Mouse (Mus musculus) thymus, postnatal 4 days (tissue): ENCODE measurements around the gene Prdx6.
"Not testable (repeated sequence)": the region's sequence is repeated elsewhere in the genome, so short reads cannot be mapped to it uniquely, and the experiment has no call there.

ENCODE experiments used
- DNase-seq: peaks from one replicate; pipeline ENCODE4 v3.0.0; 2021

Prdx6 gene

DNA sequence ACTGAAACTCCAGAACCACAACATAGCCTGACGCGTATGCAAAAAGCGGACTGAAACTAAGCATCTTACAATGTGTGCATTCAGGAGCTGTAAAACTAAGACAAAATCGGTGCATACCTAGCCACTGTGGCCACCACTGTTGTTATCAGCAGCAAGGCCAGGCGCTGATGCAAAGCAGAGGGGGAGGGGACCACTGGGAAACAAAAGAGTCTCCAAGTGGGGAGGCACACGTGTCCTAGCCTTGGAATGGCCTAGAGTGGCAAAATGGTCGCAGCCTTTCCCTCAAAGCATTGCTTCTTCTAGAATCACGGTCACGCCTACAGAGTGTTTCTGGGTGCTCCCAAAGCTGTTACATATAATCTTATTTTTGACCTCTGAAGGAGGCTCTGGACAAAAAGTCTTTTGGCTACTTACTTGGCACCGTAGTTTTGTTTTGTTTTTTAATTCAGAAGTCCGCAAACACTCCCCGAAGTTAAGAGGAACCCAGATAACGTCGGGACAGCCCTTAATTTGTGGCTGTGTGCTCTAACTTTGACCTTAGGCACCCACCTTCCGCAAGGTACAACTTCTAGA lies 902 bp downstream of the Prdx6 start:
- peak; percentile 28 for DNase-seq

DNA sequence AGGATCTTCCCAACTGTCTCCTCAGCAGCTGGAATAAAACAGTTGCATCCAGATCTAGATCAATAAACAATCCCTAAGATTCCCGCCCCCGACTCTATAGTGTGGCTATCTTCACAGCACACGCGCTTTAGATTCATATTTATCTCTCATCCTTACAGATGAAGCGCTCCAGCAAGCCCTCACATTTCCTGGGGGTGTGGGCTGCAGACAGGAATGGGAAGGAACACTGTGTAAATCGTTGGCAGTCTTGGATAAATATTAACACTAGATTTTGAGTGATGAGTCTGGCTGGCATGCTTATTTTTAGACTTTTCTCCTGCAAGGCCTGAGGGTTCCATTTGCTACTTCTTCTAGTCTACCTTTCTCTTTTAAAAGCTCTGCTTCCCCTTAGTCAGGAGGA lies 1.6 kb downstream of the Prdx6 start:
- no peak for DNase-seq

DNA sequence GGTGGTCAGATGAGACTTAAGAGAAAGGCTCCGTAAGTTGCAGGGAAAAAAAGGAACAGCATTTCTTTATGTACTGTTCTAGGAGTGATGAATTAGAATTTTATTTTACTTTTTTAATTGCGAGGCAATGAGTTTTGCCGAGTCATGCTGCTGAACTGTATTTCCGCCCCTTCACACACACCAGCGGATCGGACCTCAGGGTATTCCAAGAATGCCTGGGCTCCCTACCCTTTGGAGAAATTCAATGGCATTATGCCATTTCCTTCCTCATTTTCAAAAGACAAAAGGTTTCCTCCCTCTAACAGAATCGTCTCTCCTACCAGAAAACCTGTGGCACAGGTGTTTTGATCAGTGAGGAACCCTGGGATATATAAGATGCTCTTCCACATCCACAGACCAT lies 2.3 kb downstream of the Prdx6 start:
- no peak for DNase-seq

DNA sequence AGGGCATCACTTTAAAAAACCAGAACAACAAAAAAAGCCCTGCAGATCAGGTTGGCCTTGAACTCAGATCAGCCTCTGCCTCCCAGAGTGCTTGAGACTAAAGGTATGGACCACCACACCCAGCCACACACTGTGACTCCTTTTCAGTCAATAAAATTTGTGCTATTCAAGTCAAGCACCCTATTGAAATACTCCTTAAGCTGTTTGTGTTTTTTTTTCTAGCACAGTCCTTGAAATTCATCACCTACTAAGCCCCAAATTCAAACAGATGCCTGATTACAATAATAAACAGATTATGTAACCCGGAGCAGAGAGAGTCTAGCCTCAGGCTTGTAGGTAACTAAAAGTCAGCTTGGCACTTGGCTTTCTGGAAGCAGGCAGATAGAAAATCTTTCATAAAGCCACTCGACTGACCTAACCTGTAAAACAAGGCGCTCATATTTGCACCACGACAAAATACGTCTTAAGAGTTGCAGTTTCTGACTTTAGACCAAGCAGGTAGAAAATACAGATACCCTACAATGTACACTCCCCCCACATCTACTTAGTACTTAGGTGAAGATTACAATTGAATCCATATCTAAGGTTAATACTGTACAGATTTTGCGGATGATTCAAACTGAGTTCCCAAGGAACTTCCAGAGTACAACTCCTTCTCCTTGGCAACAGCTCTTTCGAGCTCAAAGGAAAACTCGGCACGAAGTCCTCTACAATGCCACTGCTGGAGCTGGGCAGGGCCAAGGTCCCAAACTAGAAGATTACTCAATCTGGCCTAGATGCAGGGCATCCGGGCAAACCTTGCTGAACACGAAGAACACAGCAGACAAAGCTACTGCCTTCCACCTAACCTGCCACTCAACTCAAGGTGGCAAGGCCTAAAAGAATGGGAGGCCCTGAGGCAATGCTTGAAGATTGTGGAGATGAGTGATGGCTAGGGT lies 3.1 kb downstream of the Prdx6 start:
- DNase-seq: no peak

DNA sequence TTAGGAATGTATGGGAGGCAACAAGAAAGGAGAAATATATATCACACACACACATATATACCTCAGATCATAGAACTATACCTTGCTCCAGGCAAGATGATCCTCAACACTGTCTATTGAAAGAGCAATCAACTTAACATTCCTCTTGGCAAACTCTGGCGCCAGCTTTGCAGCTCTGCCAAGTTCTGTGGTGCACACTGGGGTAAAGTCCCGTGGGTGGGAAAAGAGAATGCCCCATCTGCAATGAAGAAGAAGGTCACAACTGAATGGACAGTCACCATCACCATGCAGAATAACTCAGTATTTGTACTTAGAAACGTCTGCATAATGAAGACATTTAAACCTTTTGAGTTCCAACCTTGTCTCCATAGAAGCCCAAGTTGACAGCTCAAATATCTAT lies 3.8 kb downstream of the Prdx6 start:
- DNase-seq: no peak

DNA sequence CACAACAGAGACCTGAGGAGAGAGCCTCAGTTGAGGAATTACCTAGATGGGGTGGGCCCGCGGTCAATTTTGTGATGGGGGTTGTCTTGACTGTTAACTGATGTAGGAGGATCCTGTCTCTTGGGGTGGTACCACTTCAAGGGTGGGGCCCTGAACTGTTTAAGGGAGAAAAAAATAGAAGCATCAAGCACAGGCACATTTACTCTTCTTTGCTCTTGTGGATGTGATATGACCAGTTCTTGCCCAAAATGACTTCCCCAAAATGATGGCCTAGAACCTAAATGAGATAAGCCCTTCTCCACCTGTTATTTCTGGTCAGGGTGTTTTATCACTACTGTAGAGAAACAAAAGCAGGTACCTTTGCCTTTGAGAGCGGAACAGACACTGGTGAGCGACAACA lies 13.3 kb downstream of the Prdx6 start:
- no peak for DNase-seq

DNA sequence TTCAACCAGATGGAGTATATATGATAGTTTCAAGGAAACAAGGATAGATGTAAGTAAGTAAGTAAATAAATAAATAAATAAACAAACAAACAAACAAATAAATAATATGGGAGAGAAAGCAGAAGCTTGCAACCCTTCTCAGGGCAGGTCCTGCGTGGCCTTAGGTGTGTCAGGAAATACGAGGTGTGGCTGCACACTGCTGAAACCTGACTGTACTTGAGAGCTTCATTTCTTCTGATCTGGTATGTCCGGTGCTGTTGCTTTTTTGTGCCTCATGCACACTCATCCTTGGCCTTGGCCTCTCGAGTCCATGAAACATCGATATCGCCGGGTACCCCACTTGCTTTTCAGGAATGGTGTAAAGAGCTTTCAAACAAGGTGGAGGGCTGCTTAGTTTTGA lies 13.7 kb downstream of the Prdx6 start:
- no peak for DNase-seq

DNA sequence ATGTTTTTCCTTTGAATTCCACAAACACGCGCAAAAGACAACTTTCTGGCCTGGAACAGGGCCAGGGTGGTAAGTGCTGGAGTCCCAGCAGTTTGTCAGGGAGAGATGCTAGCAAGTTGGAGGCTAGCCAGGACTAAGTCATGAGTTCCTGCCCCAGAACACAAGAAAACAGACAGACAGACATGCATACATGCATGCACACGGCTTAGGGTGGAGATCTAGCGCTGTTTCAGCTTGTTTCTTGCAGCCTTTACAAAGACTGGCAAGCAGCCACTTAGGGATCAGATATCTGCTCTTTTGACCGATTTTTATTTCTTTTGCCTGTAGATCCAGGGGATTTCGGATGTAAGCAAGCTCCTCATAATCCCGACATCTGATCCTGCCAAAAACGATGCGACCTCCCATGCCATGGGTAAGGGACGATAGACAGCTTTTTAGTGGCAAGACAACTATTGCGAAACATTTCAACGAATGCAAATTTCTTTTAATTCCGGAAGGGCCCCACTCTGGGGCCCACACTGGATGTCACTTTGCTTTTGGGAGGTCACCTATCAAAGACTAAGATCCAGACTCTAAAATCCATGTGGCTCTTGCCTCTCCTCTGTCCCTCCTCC lies 17.7 kb downstream of the Prdx6 start:
- no peak for DNase-seq

DNA sequence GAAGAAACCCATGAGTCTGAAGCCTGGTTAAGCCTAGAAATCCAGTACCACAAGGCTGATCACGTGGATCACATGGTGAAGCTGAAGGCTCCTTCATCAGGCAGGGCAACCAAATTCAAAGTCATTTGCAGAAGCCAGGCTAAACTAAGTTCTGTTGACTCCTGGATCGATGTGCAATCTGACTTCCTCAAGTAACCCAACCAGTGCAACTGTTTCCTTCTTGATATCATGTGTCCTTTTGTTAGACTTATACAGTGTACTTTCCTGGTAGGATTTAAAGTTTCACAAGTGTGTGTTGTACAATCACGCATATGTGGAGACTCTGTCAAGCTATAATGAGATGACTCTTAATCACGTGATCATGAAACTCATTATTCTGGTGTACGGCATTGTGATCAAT lies 18.8 kb downstream of the Prdx6 start:
- DNase-seq: no peak

DNA sequence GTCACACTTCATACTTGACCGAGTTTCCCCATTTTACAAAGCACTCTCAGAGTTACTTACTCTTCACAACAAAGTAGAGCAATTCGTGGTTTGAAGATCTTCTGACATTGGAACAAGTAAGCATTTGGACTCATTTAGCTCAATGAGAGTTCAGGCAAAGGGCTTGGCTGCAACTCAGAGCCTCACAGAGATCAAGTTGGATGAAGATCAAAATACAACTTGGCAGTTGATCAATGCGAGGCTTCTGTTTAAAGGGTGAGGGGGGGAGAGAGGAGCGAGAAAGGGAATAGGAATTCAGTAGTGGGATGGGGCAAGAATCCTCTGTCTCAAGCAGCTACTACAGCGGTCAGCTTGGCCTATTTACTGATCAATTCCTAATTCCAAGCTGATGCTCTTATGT lies 26.2 kb downstream of the Prdx6 start:
- DNase-seq: no peak

DNA sequence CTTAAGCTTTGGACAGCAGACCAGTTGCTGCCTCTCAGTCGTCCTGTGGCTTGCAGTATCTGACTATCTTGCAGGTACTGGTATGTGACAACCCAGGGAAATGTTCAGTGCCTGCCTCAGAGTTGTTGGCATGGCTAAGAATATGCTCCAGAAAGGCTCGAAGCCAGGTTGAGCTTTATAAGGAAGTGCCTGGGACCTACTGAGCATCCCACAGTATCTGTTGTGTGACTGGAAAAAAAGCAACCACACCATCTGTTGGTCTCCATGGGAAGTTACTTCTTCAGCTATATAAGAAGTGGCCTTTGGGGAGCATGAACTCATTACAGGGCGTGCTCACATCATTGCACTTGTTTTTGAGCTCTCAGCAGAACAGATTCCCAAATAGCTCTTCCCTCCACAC lies 31.2 kb downstream of the Prdx6 start:
- no peak for DNase-seq

DNA sequence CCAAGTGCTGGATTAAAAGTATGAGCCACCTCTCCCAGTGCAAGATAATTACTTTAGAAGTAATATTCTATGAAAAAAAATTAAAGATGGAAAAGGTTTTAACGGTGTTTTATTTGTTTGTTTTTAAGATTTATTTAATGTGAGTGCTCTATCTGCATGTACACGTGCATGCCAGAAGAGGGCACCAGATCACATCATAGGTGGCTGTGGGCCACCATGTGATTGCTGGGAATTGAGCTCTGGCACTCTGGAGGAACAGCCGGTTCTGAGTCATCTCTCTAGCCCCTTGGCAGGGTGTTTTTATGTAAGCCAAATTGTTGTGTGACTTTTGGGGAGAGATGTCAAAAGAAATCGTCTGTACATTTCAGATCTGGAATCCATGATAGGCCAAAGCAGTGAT lies 36.6 kb downstream of the Prdx6 start:
- DNase-seq: peak; percentile 63

DNA sequence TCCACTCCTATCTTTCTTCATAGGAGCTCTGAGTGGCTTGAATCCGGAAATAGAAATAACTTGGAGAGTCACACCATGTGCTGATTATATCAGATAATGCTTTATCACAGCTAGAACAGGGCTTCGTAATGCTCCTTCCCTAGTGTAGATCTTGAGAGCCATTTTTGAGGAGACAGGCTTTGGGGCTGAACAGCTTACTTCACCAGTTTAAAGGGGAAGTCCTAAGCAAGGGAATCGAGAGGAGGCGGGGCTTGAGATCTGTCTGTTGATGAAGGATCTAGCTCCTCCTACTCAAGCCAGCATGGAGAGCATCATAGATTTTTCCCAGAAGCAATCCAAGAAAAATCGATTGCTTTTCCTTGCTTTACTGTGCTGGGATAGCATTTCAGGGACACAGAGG lies 51.2 kb downstream of the Prdx6 start:
- no peak for DNase-seq

DNA sequence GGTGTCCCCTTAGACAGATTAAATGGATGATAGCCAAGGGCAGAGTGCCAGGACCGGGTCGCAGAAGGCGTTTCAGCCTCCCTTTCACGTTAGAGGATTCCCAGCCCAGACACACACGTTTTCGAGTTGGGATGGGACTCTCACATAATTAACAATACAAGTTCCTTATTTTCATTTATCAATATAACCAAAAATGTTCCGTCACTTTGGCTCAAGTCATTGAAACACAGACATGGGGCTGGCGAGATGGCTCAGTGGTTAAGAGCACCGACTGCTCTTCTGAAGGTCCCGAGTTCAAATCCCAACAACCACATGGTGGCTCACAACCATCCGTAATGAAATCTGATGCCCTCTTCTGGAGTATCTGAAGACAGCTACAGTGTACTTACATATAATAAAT lies 54.7 kb downstream of the Prdx6 start:
- not testable (repeated sequence) for DNase-seq

DNA sequence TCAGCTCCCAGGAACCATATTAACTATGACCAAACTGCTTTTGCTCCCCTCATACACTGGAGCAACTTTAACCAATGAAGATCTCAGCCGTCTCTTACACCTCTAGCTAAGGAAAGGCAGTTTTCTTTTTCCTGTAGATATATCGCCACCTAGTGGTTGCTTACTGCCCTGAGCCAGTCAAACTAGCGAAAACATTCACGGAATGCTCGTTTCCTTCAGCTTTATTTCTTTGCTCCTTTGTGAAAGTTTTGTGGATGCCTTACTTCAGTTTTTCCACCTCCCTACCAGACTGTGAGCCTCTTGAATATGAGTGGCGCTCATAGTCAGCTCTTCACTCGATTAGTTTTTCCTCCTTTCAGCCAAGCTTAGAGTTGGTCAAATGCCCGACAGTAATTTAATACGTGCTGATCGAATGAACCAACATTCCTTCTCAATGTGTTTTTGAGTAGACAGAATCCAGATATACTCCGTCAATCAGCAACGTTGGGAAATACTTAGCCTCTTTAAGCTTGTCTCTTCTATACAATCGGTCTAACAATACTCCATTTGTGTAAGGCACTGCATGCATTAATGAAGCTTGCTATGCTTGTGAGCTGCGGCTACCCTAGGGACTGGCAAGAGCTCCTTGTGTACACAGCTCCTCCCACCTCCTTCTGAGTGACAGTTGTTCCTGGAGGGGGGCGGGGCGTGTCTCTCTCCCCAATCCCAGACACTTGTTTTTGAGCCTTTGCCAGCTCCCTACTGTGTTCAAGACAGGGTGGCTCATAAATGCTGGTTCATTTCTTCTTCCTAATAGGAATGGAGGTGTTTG lies 55.3 kb downstream of the Prdx6 start:
- peak; percentile 69 for DNase-seq

DNA sequence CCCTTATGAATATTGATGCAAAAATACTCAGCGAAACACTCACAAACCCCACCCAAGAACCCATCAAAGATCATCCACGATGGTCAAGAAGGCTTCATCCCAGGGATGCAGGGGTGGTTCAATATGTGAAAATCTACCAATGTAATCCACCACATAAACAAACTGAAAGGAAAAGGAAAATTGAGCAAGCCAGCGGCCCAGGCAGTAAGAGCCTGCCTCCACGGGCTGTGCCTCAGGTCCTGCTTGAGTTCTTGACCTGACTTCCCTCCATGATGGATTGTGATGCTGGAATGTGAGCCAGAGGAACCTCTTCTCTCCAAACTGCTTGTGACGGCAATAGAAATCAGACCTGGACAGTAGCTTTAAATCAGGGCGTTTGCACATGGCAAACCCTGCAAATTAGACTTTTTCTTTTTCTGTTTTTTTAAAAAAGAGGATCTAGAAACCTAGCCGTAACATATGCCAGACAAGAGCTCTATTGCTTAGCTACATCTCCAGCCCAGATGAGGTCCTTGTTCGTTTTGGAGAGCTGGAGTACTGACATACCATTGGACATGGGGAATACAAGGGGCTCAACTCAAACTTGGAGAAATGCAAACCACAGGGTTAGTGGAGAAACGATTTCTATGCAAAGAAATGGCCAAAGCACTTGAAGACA lies 60.6 kb downstream of the Prdx6 start:
- no peak for DNase-seq
